Mouse (Mus musculus): ENCODE results near the gene Wdr78. TPM values are rescaled to one million over a fixed set of nuclear protein-coding genes. Genes with fewer than 3 reads are reported as not detected.

The Wdr78 gene
- polyA plus RNA-seq, 1 experiment from 2014 or later, result 4.9 TPM

DNA sequence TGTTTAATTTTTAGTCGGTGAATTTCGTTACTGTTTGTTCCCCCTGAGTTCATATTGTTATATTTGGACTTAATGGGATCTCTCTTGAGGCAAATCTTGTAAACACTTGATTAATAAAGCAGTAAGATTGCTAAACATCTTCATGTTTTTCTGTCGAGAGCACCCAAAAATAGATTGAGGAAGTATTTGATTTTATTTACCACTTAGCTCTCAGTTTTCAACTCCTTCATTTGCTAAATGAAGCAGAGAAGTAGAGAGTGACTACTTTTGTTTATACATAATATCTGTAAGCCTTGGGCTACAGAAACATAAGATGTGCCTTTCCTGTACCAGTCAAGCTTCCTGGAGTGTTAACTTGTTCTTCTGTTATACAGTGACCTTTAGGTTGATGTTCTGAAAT is 6.0 kb upstream of the Wdr78 start:
- no peak for ATAC-seq (ENCODE audit: low FRiP score, low TSS enrichment)
- no peaks in the 10 kb centered on the region for H3K27me3 ChIP-seq (ENCODE audit: control insufficient read depth, insufficient read depth, low read length)
- H3K4me3 ChIP-seq (ENCODE audit: low read length), result peak overlapping the region; percentile 90
- no peaks in the 10 kb centered on the region for H3K9me3 ChIP-seq (ENCODE audit: control insufficient read depth, low read length)
- H3K4me1 ChIP-seq (ENCODE audit: control insufficient read depth, insufficient read depth, low read length), result peaks cover 29% of the 10 kb centered on the region
- H3K36me3 ChIP-seq (ENCODE audit: control insufficient read depth, insufficient read depth, low read length), result peaks cover 6% of the 10 kb centered on the region; the same call in 1 of the 2 replicates
- WGBS, result 48% methylated on average over 3 of the region's 3 CpGs
- H3K27ac ChIP-seq (ENCODE audit: low read depth, low read length), result no peak overlapping the region
- peak overlapping the region; percentile 64 for H3K4me2 ChIP-seq (replicated peaks; ENCODE audit: low read depth, low read length)
- peak overlapping the region; percentile 97; the same call in 1 of the 2 replicates for H3K9ac ChIP-seq (ENCODE audit: low read depth, low read length)

DNA sequence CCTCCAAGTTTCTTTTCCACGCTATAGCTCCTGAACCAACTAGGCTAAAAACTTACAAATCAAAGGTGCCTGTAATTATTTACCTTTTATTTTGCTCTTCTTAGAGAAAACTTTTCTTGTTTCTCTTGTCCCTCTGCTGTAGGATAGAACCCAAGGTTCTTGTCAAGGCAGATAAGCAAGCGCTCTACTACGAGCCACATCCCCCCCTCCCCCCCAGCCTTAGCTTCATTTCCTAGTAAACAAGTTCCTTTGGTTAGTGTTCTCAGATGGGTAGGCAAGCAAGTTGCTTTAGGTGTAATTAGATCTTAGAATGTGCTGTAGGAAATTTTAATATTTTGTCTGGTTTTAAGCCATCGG is 5.7 kb upstream of the Wdr78 start:
- Histone ChIP-seq H3K4me3 (ENCODE audit: low read length) (peak overlapping the region; percentile 90), H3K36me3 (ENCODE audit: control insufficient read depth, insufficient read depth, low read length) (peaks cover 6% of the 10 kb centered on the region; the same call in 1 of the 2 replicates), H3K27me3 (ENCODE audit: control insufficient read depth, insufficient read depth, low read length) (no peaks in the 10 kb centered on the region), H3K9me3 (ENCODE audit: control insufficient read depth, low read length) (no peaks in the 10 kb centered on the region), H3K9ac (ENCODE audit: low read depth, low read length) (peak overlapping the region; percentile 97), H3K4me2 (replicated peaks; ENCODE audit: low read depth, low read length) (peak overlapping the region; percentile 64), H3K4me1 (ENCODE audit: control insufficient read depth, insufficient read depth, low read length) (peaks cover 33% of the 10 kb centered on the region), H3K27ac (ENCODE audit: low read depth, low read length) (peak overlapping the region; percentile 98; the same call in 1 of the 2 replicates)
- no peak for ATAC-seq (ENCODE audit: low FRiP score, low TSS enrichment)
- WGBS, result 13% methylated on average over 4 of the region's 4 CpGs

DNA sequence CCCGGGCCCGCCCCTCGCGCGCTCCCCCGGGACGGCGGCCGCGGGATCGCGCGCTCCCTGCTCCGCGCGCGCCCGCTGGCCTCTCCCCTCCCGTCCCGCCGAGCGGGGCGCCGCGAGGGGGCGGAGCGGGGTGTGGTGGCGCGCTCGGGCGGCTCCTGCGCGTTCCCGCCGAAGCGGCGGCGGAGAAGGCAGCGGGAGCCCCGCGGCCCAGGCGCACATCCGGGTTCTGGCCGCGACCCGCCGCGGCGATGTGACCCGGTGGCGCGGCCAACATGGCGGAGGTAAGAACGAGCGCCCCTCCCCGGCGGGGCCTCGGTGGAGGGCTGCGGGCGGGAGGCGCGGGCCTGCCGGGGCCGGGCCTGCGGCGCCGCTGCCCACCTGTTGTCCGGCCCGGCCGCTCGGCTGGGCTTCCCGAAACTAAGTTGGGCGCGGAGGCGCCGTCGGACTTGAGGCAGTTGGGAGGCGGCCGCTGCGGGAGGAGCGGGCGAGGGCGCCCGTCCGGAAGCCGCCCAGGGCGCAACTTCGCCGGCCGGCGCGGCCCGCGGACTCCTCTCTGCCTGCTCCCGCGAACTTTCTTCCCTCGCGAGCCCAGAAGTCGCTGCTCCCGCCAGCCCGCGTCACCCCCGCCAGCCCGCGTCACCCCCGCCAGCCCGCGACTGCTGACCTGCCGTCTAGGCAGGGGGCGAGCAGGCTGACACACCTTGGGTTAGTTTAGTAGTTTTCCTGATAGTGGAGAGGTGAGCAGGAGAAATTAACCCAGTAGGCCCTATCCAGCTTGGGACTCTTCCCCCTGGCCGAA is 5.1 kb upstream of the Wdr78 start:
- no peaks in the 10 kb centered on the region for H3K9me3 ChIP-seq (ENCODE audit: control insufficient read depth, low read length)
- peak overlapping the region; percentile 98 for H3K27ac ChIP-seq (ENCODE audit: low read depth, low read length)
- H3K27me3 ChIP-seq (ENCODE audit: control insufficient read depth, insufficient read depth, low read length), result no peaks in the 10 kb centered on the region
- H3K4me3 ChIP-seq (ENCODE audit: low read length), result peak overlapping the region; percentile 90
- peak overlapping the region; percentile 97 for H3K9ac ChIP-seq (ENCODE audit: low read depth, low read length)
- peak; percentile 76 for ATAC-seq (ENCODE audit: low FRiP score, low TSS enrichment)
- peaks cover 6% of the 10 kb centered on the region; the same call in 1 of the 2 replicates for H3K36me3 ChIP-seq (ENCODE audit: control insufficient read depth, insufficient read depth, low read length)
- WGBS, result under 1% methylated on average over 48 of the region's 111 CpGs
- H3K4me2 ChIP-seq (replicated peaks; ENCODE audit: low read depth, low read length), result peak overlapping the region; percentile 64
- peaks cover 34% of the 10 kb centered on the region for H3K4me1 ChIP-seq (ENCODE audit: control insufficient read depth, insufficient read depth, low read length)

DNA sequence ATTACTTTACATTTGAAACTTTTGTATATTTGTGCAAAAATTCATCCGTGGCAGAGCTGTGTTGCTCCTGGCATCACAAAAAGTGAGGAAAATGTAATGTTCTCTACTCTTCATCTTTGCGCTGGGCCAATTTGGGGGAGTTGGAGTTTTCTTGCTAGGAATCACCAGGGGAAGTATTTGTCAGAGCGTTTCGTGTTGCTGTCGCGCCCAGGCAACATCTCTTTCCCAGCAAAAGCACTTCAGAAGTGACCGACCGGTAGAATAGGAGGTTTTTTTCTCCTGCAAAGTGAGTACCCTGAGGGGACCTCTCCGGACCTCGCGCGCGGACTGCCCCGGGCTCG is 4.5 kb upstream of the Wdr78 start:
- H3K36me3 ChIP-seq (ENCODE audit: control insufficient read depth, insufficient read depth, low read length), result peaks cover 6% of the 10 kb centered on the region; the same call in 1 of the 2 replicates
- H3K4me3 ChIP-seq (ENCODE audit: low read length), result peak overlapping the region; percentile 90
- H3K4me1 ChIP-seq (ENCODE audit: control insufficient read depth, insufficient read depth, low read length), result peaks cover 34% of the 10 kb centered on the region
- ATAC-seq (ENCODE audit: low FRiP score, low TSS enrichment), result no peak
- 2% methylated on average over 15 of the region's 15 CpGs for WGBS
- no peaks in the 10 kb centered on the region for H3K9me3 ChIP-seq (ENCODE audit: control insufficient read depth, low read length)
- H3K27ac ChIP-seq (ENCODE audit: low read depth, low read length), result peak overlapping the region; percentile 98
- no peaks in the 10 kb centered on the region for H3K27me3 ChIP-seq (ENCODE audit: control insufficient read depth, insufficient read depth, low read length)
- H3K9ac ChIP-seq (ENCODE audit: low read depth, low read length), result peak overlapping the region; percentile 97
- H3K4me2 ChIP-seq (replicated peaks; ENCODE audit: low read depth, low read length), result peak overlapping the region; percentile 64

DNA sequence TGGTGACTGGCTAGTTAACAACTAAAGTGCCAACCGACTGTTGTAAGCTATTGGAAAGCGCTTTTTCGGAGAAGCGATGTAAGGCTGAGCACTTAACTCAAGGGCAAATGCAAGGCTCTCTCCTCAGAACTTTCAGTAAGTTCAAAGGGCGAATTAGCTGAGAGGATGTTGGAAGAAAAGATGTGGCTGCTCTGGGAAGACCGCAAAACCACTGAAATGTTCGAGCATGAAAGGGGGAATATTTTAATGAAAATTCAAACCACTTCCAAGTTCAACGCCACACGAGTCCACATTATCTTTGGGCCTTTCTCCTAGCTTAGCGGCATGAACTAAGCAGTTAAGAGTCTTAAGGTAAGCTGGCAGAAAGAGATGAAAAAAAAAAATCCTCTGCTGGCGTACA is 953 bp downstream of the Wdr78 start:
- no peaks in the 10 kb centered on the region for H3K9me3 ChIP-seq (ENCODE audit: control insufficient read depth, low read length)
- H3K27ac ChIP-seq (ENCODE audit: low read depth, low read length), result no peak overlapping the region; the same call in 1 of the 2 replicates
- no peak for ATAC-seq (ENCODE audit: low FRiP score, low TSS enrichment)
- H3K9ac ChIP-seq (ENCODE audit: low read depth, low read length), result peak overlapping the region; percentile 85
- H3K4me3 ChIP-seq (ENCODE audit: low read length), result peak overlapping the region; percentile 88
- no peaks in the 10 kb centered on the region for H3K27me3 ChIP-seq (ENCODE audit: control insufficient read depth, insufficient read depth, low read length)
- H3K36me3 ChIP-seq (ENCODE audit: control insufficient read depth, insufficient read depth, low read length), result peaks cover 6% of the 10 kb centered on the region; the same call in 1 of the 2 replicates
- peaks cover 17% of the 10 kb centered on the region for H3K4me1 ChIP-seq (ENCODE audit: control insufficient read depth, insufficient read depth, low read length)
- 7% methylated on average over 11 of the region's 11 CpGs for WGBS
- peak overlapping the region; percentile 78 for H3K4me2 ChIP-seq (replicated peaks; ENCODE audit: low read depth, low read length)

DNA sequence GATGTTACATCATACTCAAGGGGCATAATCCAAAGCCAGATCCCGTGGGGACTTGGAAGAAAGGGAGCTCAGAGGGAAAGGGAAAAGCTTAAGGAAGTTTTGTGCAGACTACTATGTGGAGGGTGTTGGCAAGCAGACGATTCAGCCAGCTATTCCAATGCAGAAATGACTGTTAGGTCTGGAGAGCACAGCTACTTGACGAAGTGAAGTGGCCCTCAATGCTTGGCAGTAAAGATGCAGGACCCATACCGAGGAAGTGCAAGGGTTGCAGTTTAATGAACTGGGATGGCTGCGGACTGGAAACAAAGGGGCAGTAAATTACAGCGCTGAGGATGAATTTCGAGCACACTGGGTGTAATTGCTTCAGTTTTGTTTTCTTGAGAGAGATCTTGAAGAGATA is 1.7 kb downstream of the Wdr78 start:
- peak overlapping the region; percentile 88 for H3K4me3 ChIP-seq (ENCODE audit: low read length)

DNA sequence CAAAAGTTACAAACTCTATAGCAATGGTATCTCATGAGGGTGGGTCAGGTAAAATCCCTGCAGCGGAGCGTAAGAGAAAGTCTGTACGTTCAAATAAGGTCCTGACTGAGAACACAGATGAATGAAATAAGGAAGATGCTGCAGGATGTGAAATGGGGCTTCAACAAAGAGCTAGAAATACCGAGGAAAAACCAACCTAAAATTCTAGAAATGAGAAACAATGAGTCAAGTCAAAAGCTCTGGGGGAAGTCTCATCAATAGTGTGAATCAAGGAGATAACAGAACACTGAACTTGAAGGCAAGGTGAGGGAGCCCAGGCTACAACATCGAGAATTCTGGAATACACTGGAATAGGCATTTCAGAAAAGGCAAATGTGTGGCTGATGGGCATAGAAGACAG is 15.8 kb downstream of the Wdr78 start:
- H3K27ac ChIP-seq (ENCODE audit: low read depth, low read length), result no peak overlapping the region
- no peak overlapping the region for H3K9ac ChIP-seq (ENCODE audit: low read depth, low read length)
- ATAC-seq (ENCODE audit: low FRiP score, low TSS enrichment), result no peak
- H3K36me3 ChIP-seq (ENCODE audit: control insufficient read depth, insufficient read depth, low read length), result no peaks in the 10 kb centered on the region; the same call in 1 of the 2 replicates
- H3K9me3 ChIP-seq (ENCODE audit: control insufficient read depth, low read length), result no peaks in the 10 kb centered on the region
- H3K4me2 ChIP-seq (replicated peaks; ENCODE audit: low read depth, low read length), result no peak overlapping the region
- H3K27me3 ChIP-seq (ENCODE audit: control insufficient read depth, insufficient read depth, low read length), result no peaks in the 10 kb centered on the region
- H3K4me3 ChIP-seq (ENCODE audit: low read length), result no peak overlapping the region
- no peaks in the 10 kb centered on the region for H3K4me1 ChIP-seq (ENCODE audit: control insufficient read depth, insufficient read depth, low read length)
- WGBS, result 89% methylated on average over 5 of the region's 5 CpGs

More for the DNA sequence above, 1.7 kb downstream of the Wdr78 start:
- Histone ChIP-seq H3K36me3 (ENCODE audit: control insufficient read depth, insufficient read depth, low read length) (peaks cover 6% of the 10 kb centered on the region; the same call in 1 of the 2 replicates), H3K27me3 (ENCODE audit: control insufficient read depth, insufficient read depth, low read length) (no peaks in the 10 kb centered on the region), H3K9ac (ENCODE audit: low read depth, low read length) (peak overlapping the region; percentile 85), H3K4me2 (replicated peaks; ENCODE audit: low read depth, low read length) (peak overlapping the region; percentile 78), H3K4me1 (ENCODE audit: control insufficient read depth, insufficient read depth, low read length) (peaks cover 17% of the 10 kb centered on the region), H3K9me3 (ENCODE audit: control insufficient read depth, low read length) (no peaks in the 10 kb centered on the region), H3K27ac (ENCODE audit: low read depth, low read length) (no peak overlapping the region)
- no peak for ATAC-seq (ENCODE audit: low FRiP score, low TSS enrichment)
- WGBS, result 29% methylated on average over 7 of the region's 7 CpGs

DNA sequence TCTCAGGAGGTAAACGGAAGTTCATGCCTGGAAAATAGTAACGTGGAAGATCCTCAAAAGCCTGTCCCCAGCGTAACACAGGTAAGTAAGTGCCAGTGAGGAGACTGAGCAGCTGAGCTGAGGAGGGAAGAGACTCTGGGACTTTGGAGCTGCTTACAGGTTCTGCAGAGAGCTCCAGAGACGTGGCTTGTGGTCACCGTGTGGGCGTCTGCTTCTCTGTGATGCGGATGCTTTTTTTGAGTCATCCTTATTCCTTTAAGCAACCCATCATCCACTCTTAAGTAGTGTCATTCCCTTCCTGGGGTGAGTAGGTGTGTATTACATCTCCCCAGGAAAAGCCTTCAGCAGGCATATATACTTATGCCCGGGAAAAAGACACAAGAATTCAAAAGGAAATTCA is 18.4 kb downstream of the Wdr78 start:
- H3K27ac ChIP-seq (ENCODE audit: low read depth, low read length), result no peak overlapping the region

DNA sequence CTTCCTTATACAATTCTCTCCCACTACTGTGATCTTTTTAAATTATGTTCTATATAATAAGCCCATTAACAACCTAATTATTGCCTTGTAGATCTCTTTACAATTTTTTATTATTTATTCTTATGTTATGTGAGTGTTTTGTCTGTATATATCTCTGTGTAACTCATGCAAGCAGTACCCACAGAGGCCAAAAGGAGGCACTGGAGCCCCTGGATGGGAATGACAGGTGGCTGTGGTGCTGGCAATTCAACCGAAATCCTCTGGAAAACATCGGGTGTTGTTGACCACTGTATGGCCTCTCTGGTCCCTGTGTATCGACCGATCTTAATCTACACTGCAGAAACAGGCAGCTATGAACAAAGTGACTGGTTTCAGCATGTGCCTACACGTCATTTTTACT is 29.1 kb downstream of the Wdr78 start:
- Histone ChIP-seq H3K36me3 (ENCODE audit: control insufficient read depth, insufficient read depth, low read length) (no peaks in the 10 kb centered on the region), H3K27me3 (ENCODE audit: control insufficient read depth, insufficient read depth, low read length) (no peaks in the 10 kb centered on the region), H3K4me2 (replicated peaks; ENCODE audit: low read depth, low read length) (no peak overlapping the region), H3K9ac (ENCODE audit: low read depth, low read length) (no peak overlapping the region), H3K27ac (ENCODE audit: low read depth, low read length) (no peak overlapping the region), H3K4me3 (ENCODE audit: low read length) (no peak overlapping the region), H3K4me1 (ENCODE audit: control insufficient read depth, insufficient read depth, low read length) (no peaks in the 10 kb centered on the region), H3K9me3 (ENCODE audit: control insufficient read depth, low read length) (no peaks in the 10 kb centered on the region)
- ATAC-seq (ENCODE audit: low FRiP score, low TSS enrichment), result no peak
- WGBS, result 93% methylated on average over 5 of the region's 5 CpGs

More for the DNA sequence above, 18.4 kb downstream of the Wdr78 start:
- Histone ChIP-seq H3K9ac (ENCODE audit: low read depth, low read length) (no peak overlapping the region), H3K9me3 (ENCODE audit: control insufficient read depth, low read length) (no peaks in the 10 kb centered on the region), H3K4me2 (replicated peaks; ENCODE audit: low read depth, low read length) (no peak overlapping the region), H3K4me1 (ENCODE audit: control insufficient read depth, insufficient read depth, low read length) (no peaks in the 10 kb centered on the region), H3K36me3 (ENCODE audit: control insufficient read depth, insufficient read depth, low read length) (no peaks in the 10 kb centered on the region), H3K27me3 (ENCODE audit: control insufficient read depth, insufficient read depth, low read length) (no peaks in the 10 kb centered on the region), H3K4me3 (ENCODE audit: low read length) (no peak overlapping the region)
- ATAC-seq (ENCODE audit: low FRiP score, low TSS enrichment), result no peak
- 90% methylated on average over 8 of the region's 8 CpGs for WGBS
